Mouse (Mus musculus) embryo, embryonic 9.5 days (tissue): ENCODE measurements around the gene Plin4.
A peak's percentile ranks its signal among the peaks of the same experiment; 100 is the strongest.

Experiments
- DNase-seq: peaks from one replicate; pipeline ENCODE4 v3.0.0-alpha.2; 2017; ENCODE audit errors: extremely low spot score

Gene Plin4

DNA sequence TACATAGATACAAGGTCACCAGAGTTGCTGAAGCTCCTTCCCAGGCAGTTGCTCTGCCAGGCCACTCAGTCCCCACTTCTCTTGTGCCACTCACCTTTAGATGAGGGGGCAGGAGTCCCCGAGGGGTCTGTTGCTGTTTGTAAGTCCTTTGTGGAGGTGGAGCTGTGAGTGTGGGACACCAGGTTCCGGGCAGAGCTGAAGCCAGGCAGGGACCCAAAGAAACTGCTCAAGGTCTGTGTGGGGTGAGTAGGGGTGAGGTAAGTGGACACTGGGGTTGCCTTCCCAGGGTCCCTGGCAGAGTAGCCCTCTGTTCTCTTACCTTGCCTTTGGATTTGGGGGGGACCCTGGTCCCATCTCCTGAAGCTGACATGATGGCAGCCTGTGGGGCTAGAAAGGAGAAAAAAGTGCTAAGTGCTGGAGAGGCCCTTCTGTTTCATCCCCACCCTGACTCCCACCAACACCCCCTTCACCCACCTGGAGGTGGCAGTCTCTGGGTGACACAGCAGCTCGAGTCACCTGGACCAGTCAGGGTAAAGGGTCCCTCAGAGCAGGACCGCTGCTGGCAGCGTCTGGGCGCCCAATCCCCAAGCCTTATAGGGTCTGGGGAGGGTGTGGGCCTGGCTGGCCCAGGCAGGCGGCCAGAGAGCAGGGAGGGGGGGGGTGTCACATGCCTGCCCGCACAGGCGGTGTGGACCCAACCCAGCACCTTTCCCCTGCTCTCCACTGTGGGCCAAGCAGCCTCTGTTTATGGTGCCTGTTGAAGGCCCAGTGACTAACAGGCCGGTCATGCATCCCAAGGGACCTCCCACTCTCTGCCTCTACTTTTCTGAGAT, at the start of gene Plin4:
Plin4 (minus strand) TSS at position 585 of the 833 bp plus-strand sequence.
- DNase-seq = no peak

DNA sequence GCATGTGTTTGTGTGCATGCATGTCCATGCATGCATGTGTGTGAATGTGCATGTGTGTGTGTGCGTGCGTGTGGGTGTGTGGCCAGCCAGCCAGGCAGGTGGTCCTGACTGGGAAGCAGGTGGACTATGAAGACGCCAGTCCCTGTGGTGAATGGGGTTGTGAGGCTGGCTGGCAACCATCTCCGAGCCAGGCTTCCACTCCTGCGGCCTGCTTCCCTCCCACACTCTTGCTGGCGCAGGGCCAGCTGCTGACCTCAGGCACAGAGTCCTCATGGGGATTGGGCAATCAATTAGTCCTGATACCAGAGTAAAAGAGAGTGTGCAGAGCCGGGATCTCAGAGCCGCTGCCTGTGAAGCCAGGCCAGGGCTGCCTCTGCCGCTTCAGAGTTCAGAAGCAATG, 44.0 kb upstream of the Plin4 start:
- no peak for DNase-seq

DNA sequence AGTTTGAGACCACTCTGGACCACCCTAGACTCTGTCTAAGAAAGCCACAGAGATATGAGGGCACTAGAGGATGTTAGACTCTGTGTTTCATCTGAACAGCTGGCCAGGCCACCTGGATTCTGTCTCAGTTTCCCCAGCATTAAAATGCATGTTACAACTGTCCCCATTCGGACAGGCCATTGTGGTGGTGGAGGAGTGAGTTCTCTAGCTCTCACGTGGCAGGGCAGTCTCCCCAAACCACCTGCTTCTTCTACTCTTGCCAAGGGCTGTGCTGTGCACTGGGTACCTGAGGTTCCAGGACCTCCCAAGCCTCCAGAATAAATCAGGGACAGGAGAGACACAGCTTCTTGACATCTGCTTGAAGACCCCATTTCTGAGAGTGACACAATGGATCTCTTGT, 40.3 kb upstream of the Plin4 start:
- no peak for DNase-seq

DNA sequence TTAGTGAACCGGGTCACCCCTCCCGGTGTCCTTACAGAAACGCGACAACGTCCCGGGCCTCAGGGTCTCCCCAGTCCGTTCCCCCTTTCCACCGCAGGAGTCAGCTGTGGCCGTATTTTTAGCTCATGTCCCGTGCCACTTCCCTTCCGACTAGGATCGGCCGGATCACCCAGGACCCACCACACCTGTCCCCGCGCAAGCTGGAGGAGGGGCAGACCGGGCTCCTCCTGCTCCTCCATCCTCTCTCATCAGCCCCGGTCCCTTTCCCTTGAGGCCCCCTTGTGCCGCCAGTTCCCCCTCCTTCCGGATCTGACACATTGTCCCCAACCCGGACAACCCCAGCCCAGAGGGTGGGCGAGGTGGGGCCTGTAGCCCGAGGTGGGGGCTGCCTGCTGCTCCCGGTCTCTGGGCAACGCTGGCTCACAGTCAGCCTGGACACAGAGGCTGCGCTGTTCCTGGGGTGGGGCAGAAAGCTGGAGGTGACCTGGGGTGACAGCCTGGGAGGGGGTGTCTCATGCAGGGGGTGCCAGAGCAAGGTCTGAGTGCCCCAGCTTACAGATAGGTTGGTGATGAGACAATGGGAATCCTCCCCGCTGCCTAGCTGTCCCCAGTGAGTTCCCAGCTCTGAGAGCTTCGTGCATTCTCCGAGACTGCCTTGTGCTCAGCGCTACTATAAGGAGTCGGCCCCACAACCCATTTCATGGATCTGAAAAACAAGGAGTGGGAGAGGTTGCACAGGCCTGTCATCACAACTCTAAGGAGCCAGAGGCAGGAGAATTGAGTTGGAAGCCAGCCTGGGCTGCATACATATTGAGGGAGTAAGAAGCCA, 39.4 kb upstream of the Plin4 start:
- DNase-seq = no peak

DNA sequence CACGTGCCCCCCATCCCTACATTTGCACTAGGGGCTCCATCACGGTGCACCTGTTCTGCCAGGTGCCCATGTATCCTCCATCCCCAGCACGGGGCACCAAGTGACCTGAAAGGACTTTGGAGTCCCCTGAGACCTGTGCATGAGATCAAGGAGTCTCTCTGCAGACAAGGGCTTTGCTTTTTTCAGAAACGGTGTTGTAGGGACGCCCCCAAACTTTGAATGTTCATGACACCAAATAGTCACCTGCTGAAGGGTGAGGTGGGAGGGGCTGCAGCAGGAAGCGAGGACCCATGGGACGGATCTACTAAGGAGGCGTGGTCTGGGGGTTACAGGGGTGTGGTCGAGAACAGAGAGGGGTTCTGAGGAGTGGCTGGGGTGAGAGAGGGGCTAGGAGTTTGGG, 38.7 kb upstream of the Plin4 start:
- no peak for DNase-seq

DNA sequence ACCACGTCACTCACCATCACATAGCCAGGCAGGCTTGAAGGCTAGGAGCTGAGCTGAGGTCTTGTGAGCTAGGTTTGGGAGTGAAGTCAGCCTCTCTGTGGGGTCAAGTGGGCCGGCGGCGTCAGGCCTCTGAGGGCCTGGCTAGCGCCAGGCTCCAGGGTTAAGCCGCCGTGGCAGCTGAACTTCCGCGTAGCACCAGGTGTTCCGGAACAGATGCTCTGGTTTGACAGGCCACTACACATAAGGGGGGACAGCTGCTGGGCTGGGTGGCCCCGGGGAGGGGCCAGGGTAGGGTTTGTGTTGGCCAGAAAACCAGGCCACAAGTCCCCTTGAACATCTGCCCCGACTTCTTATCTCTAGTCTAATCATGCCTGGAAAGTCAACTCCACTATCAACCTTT, 37.8 kb upstream of the Plin4 start:
- DNase-seq = no peak

DNA sequence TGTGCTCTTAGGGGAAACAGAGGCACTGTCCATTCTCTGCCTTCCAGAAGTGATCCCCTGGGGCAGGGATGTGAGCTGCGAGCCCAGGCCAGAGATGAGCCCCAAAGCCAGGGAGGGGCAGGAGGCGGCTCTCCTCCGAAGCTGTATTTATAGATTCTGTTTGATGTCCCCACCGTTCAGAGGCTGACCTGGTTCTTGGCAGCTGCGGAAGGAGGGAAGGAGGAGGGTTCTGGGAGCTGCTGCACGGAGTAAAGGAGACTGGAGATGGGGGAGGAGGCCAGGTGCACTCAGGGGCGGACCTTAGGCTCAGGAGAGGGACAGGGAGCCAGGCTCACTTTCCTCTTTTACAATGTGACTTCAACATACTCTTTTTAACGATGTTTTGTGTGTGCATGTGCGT, 36.5 kb upstream of the Plin4 start:
- DNase-seq = no peak

DNA sequence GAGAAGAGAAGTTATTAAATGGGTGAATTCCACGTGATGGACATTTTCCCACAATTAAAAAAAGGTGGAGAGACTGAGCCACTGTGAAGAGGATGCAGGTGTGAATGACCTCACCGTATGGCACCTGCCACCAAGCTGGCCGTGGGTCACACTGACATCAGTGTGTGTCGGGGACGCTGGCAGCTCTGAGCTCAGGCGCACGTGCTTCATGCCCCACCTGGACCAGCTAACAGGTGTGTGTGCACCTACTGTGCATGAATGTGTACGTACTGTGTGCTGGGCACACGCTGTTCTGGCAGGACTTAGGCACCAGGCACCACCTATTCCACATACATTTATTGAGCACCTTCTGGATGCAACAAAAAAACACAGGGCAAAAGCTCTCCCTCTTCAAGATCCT, 34.9 kb upstream of the Plin4 start:
- DNase-seq = no peak

DNA sequence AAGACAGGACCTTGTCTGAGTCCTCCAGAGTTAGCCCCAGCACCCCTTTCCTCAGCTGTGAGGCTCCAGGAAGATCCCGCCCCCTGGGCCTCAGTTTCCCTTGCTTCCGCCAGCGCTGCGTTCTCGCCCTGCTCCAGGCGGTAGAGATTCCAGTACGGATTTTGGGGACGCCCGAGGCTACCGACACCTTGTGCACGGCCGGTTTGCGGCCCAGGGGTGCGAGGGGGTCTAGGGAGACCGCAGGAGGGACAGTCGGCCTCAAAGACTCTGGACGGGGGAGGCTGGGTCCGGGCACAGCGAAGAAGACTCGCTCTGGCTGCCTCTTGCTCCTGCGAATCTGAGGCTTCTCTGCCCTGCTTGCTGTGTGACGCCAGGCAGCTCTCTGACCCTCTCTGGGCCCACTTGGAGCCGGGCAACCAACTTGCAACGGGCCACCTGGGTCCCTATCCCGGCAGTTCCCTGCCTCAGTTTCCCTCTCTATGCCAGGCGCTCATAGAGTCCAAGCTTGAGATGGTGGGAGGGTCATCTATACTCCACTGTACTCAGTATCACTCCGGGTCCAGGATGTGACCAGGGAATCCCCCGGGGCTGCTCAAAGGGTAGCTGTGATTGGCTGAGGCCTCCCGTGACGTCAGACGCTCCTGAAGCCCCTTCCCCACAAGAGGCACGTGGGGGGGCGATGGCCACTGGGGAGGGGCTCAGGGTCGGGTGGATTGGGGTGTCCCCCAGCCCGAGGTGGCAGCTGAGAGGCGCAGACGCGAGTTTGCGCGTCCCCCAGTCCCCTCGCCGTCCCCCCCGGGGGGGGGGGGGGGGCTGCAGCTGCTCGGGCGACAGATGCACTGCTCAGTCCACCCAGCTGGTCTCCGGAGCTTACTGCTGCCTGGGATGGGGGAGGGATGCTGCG, 32.4 kb upstream of the Plin4 start:
- DNase-seq = peak; percentile 65

DNA sequence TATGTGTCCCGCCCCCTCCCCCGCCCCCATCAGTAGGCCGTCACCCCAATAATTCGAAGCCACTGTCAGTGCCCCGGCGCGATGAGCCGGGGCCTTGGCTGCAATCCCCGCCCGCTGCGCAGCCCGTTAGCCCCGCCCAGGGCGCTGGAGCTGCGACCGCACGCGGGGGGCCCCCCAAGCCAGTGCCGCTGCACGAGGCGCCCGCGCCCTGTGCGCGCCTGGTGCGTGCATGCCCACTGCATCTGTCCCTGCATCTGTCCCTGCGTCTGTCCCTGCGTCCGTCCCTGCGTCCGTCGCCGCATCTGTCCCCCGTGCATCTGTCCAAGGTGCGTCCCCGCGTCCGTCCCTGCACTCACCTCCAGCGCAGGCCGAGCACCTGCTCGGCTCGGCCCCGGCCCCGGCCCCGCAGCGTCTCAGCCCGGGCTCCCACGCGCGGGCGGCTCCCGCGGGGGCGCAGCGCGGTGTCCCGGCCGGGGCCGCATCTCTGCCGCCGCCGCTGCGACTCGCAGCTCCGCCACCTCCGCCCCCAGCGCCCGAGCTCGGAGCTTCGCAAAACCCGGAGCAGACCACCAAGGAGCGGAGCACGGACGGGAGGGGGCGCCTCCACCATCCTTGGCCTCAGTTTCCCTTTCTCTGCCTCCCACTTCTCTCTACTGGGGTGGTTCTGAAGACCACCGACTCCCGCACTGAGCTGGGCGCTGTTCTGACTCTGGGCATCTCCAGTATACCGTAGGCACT, 30.4 kb upstream of the Plin4 start, which contains the start of gene Sema6b:
Sema6b (minus strand) TSS at position 486 of the 738 bp plus-strand sequence.
- peak; percentile 76 for DNase-seq

DNA sequence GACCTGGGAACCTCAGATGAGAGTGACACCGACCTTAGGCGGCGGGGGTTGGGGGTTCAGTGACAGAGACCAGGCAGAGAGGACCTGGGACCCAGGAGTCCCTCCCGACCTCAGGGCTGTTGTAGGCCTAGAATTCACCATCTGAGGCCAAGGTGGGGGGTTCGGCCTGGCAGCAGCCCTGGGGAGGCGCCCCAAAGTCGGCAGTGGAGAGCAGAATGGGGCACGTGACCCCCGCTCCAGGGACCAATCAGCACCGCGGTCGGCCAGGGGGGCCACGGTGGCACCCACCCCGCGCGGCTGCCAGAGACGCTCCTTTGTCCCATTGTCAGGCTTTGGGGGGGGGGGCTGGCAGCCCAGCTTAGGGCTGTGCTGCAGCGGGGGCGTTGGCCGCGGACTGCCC, 29.8 kb upstream of the Plin4 start:
- no peak for DNase-seq

DNA sequence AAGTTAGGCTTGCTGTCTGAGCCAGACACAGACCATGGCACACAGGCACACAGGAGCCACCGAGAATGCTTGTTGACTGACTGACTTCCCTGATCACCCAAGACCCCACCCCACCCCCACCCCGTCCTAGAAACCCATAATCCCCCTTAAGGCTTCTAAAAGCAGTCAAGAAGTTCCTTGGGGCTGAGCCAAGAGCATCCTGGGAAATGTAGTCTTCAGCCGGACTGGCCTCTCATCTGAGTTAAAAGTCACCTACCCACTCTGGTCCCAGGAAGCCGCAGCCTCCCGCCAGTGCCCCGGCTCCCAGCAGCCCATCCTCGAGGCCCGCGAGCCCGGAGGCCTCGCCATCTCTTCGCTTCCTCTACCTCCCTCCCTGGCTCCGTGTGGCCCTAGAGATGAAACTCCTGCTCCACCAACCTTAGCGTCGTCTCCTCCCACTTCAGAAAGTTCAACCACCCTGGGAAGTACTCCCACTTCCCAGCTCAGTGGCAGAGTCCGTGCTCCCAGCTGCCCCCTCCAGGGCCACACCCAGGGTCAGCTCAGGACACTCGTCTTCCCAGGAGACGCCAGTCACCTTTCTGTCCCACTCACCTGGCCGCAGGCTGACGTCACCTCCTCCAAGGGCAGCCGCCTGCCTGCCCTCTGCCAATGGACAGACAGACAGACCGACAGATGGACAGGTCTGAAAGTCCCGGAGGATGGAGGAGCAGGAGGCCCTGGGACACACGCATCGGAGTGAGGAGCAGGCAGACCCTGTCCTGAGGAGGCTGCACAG, 28.4 kb upstream of the Plin4 start:
- DNase-seq = no peak

DNA sequence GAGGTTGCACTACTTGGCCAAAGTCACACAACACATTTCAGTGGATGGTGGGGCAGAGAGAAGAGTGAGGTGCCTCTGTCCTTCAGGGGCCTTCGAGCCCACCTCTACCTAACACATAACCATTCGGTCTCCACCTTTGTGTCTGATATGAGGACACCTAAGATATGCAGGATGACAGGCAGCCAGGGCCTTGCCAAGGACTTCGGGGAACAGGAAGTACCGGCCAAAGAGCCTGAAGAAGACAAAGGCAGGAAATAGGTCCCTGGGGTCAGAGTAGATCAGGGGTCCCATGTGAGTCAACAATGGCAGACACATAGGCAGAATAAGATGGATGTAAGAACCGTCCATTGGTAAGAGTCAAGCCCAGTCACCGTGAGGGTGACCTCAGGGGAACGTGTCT, 27.0 kb upstream of the Plin4 start:
- no peak for DNase-seq

DNA sequence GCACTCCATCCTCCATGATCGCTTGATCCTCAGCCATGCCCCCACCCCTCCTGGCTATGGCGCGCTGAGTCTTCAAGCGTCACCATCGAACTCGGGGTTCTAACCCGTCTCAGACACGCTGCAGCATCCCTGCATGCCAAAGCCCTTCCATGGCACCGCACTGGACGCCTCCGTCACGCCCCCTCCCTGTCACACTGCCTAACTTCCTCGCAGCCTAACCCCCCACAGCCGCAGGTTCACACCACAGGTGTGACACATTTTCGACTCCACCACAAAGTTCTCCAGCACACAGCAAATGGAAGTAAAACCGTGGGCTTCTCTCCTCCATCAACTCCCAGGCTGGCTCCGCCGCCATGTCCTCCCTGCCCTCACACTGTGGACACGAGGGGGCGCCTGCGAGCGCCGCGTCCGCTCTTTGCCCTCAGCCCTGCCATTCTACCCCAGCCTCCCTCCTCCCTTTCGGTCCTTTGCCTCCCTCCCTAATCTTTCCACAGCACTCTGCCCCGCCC, 24.9 kb upstream of the Plin4 start:
- peak; percentile 63 for DNase-seq

DNA sequence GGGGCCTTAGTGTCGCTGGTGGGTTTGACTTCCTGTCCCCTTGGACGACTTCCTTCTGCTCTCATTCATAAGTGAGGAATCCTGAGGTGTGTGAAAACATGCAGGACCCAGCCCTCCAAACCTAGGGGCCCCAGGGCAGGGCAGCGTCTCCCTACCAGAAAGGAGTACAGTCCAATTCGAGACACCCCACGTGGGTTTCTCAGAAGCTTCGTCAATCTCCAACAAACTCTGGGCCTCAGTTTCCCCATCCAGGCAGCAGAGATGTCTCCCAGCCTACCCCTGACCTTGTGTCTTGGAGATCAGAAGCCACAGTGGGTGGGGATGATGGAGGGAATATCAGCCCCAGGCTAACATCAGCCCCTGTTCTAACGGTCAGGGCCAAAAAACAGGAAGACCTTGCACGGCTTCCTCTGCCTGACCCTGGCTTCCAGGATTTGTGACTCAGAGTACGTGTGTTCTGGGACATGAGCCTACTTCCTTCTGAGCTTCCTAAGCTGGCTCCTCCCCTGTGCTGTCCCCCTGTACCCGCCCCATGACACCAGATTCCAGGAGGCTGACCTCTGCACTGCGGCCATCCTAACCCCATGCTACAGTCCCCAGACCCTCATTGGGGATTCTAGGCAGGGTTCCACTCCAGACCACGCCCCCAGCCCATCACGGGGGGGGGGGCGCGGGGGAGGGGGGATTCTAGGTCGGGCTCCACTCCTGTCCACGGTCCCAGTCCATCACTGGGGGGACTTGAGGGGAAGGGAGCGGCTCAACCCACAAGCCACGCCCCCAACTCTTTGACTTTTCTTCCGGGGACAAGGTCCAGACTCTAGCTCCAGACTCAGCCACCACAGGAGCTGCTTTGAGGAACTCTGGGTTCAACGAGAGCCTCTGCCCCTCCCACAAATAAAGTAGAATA, 24.1 kb upstream of the Plin4 start:
- peak; percentile 81 for DNase-seq

DNA sequence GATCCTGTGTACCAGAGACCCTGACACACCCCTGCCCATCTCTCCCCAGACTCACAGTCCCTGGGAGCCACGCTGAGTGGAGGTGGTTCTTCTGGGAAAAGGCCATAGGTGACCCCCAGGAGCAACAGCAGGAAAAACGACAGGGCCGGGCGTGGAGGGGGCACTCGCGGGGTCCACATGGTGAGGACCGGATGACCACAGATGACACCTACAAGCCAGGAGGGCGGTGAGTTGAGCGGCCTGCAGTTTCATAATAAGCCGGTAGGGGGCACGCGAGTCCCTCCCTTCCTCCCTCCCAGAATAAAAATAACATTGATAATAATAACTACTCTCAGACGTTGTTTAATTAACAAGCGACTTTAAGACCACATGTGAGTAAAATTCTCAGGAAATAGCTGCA, 23.1 kb upstream of the Plin4 start:
- DNase-seq = peak; percentile 60

DNA sequence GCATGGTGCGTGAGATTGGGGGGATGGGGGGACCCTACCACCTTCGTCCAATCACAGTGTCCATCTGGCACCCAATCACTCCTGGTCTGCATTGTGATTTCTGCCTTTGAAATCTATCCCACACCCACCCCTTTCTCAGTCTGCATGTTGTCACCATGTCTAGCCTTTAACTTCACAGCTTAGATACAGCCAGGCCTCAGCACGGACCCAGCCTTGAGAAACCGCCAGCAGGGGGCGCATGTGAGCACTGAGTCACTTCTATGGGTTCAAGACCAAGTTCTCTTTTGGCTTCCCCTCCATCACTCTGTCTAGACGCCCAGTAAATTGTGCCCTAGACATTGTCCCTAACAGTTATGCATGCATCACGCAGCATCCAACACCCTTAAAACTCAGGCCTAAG, 22.2 kb upstream of the Plin4 start:
- no peak for DNase-seq

DNA sequence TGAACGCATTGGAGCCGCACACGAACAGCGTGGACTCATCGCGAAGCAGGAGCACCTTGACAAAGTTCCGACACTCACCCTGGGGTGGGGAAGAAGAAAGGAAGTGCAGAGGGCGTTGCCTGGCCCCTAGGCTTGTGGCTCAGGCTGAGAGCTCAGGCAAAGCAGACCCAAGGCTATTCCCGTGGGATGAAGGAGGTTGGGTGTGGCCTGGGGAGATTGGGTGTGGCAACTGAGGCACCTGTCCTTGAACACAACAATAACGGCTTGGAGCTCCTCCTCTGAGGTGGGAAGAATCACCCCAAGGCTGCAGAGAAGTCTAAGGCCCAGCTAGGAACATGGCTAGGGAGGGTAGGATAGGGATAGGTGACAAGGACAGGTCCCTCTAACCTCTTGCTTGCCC, 21.5 kb upstream of the Plin4 start:
- no peak for DNase-seq

DNA sequence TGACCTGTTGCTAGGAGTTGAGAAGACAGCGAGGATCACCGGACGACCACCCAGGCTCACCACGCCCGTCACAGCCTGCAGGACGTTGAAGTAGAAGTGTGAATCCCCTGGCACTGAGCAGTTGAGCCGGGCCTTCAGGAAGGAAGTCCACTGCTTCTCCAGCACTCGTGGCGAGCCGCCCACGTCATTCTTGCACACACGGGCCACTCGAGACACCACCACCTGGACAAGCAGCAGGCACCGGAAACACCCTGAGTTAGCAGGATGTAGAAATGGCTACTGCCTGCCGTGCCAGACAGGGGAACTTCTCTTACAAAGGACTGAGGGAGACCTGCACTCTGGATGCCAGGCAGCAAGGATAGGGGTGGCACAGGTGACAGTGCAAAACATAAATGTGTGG, 18.6 kb upstream of the Plin4 start:
- no peak for DNase-seq
